Mouse (Mus musculus) heart, adult 2 months (tissue): ENCODE measurements around the gene Fam171a2.

Experiments
- CTCF ChIP-seq: fragments of 200-600 bp; IDR thresholded peaks from 2 replicates; pipeline ENCODE4 v1.8.1; 2022; ENCODE audit warnings: antibody characterized with exemption, mild to moderate bottlenecking, moderate library complexity
- EP300 ChIP-seq: fragments of 200-500 bp; IDR thresholded peaks from 2 replicates; pipeline ENCODE4 v1.6.1; 2011; ENCODE audit warnings: low read depth, low read length, control low read depth; ENCODE audit not compliant: insufficient read depth
- POLR2A ChIP-seq: fragments of 200-500 bp; IDR thresholded peaks from 2 replicates; pipeline ENCODE4 v1.6.1; 2011; ENCODE audit warnings: mild to moderate bottlenecking, low read depth, low read length, control low read depth; ENCODE audit not compliant: insufficient read depth

- TF ChIP-seq EP300 (peak; percentile 88), POLR2A (peak; percentile 85), CTCF (no peak)
These were observed 39.1 kb downstream of the Fam171a2 start for GRCm38 (mm10) chr11:102408344-102408876.
